Mouse (Mus musculus) lung, postnatal 0 days (tissue): ENCODE measurements around the gene Pard3.

Source experiments
- CTCF ChIP-seq: IDR thresholded peaks from 2 replicates; pipeline ENCODE4 v1.5.1; 2016; ENCODE audit warnings: antibody characterized with exemption, mild to moderate bottlenecking
- EP300 ChIP-seq: IDR thresholded peaks from 2 replicates; pipeline ENCODE4 v1.6.1; 2016; ENCODE audit warnings: antibody characterized with exemption, mild to moderate bottlenecking, control low read depth

GRCm38 (mm10) chr8:127608541-127609270, 545.0 kb downstream of the Pard3 start:
- TF ChIP-seq CTCF (no peak), EP300 (no peak)
